Mouse (Mus musculus) neural tube, embryonic 14.5 days (tissue): Measurements from ENCODE around the gene Srrt. TPM values are rescaled to one million over a fixed set of nuclear protein-coding genes. Genes with fewer than 3 reads are reported as not detected.

Experiments
- ATAC-seq: fragments of 200-750 bp; cut with Nextera tagmentation; 2 replicates; pipeline ENCODE4 v1.8.0; 2017; ENCODE audit warnings: low read depth, mild to moderate bottlenecking, moderate TSS enrichment, moderate library complexity
- H3K27ac ChIP-seq: fragments of 300-500 bp; sonication (generic); 2 replicates; pipeline ENCODE4 v1.5.1; 2014; ENCODE audit warnings: low read depth, mild to moderate bottlenecking, control low read depth, low read length, moderate library complexity, mixed read lengths
- H3K27me3 ChIP-seq: fragments of 300-500 bp; sonication (generic); 2 replicates; pipeline ENCODE4 v1.6.1; 2014; ENCODE audit warnings: low read length; ENCODE audit not compliant: control insufficient read depth, insufficient read depth
- H3K36me3 ChIP-seq: fragments of 300-500 bp; sonication (generic); 2 replicates; pipeline ENCODE4 v1.6.1; 2014; ENCODE audit warnings: low read length, mixed read lengths; ENCODE audit not compliant: control insufficient read depth, insufficient read depth
- H3K4me1 ChIP-seq: fragments of 300-500 bp; sonication (generic); 2 replicates; pipeline ENCODE4 v1.6.1; 2014; ENCODE audit warnings: low read length; ENCODE audit not compliant: control insufficient read depth, insufficient read depth
- H3K4me2 ChIP-seq: fragments of 300-500 bp; sonication (generic); 2 replicates; pipeline ENCODE4 v1.6.1; 2014; ENCODE audit warnings: mild to moderate bottlenecking, low read depth, low read length, control low read depth
- H3K4me3 ChIP-seq: fragments of 300-500 bp; sonication (generic); 2 replicates; pipeline ENCODE4 v1.5.1; 2014; ENCODE audit warnings: low read depth, low read length, control low read depth, mixed read lengths
- H3K9ac ChIP-seq: fragments of 300-500 bp; sonication (generic); replicated peaks from 2 replicates; pipeline ENCODE4 v1.6.1; 2014; ENCODE audit warnings: low read depth, mild to moderate bottlenecking, control low read depth, low read length, mixed read lengths
- H3K9me3 ChIP-seq: fragments of 300-500 bp; sonication (generic); 2 replicates; pipeline ENCODE4 v1.6.1; 2016; ENCODE audit warnings: low read length; ENCODE audit not compliant: control insufficient read depth
- WGBS: fragments of 180-500 bp; shearing (Covaris S2); extraction: QIAGEN DNeasy Blood & Tissue Kit; methylation state at CpG from one replicate; pipeline ENCODE4 v1.1.7; 2014; 5-methylcytosine and 5-hydroxymethylcytosine counted together
- polyA plus RNA-seq: library from polyadenylated mRNA; unstranded; fragments of >200 nt; fragmentation: Nextera tagmentation; extraction: Ambion mirVana; gene quantifications from 2 replicates; pipeline ENCODE4 v1.2.1, GENCODE M21; 2014

Gene Srrt
- polyA plus RNA-seq, 1 experiment from 2014 or later: 81.8 TPM

- Histone ChIP-seq H3K36me3 (no peaks in the 10 kb centered on the region), H3K4me3 (peak overlapping the region; percentile 37), H3K4me1 (peaks cover 12% of the 10 kb centered on the region; the same call in 1 of the 2 replicates), H3K9me3 (no peaks in the 10 kb centered on the region), H3K4me2 (peak overlapping the region; percentile 88), H3K9ac (peak overlapping the region; percentile 66), H3K27ac (peak overlapping the region; percentile 72), H3K27me3 (no peaks in the 10 kb centered on the region)
- ATAC-seq: peak; percentile 69; the same call in 1 of the 2 replicates
- WGBS: 7% methylated on average over 22 of the region's 22 CpGs
Observed at GRCm38 (mm10) chr5:137339290-137339979, 32.0 kb upstream of the Srrt start.

- Histone ChIP-seq H3K4me2 (peak overlapping the region; percentile 88), H3K27me3 (no peaks in the 10 kb centered on the region), H3K4me3 (peak overlapping the region; percentile 37), H3K36me3 (no peaks in the 10 kb centered on the region), H3K9me3 (no peaks in the 10 kb centered on the region), H3K4me1 (peaks cover 12% of the 10 kb centered on the region; the same call in 1 of the 2 replicates), H3K9ac (peak overlapping the region; percentile 66), H3K27ac (peak overlapping the region; percentile 72)
- peak; percentile 7; the same call in 1 of the 2 replicates for ATAC-seq
- WGBS: under 1% methylated on average over 11 of the region's 11 CpGs
Observed at GRCm38 (mm10) chr5:137338663-137339289, 31.3 kb upstream of the Srrt start.

DNA sequence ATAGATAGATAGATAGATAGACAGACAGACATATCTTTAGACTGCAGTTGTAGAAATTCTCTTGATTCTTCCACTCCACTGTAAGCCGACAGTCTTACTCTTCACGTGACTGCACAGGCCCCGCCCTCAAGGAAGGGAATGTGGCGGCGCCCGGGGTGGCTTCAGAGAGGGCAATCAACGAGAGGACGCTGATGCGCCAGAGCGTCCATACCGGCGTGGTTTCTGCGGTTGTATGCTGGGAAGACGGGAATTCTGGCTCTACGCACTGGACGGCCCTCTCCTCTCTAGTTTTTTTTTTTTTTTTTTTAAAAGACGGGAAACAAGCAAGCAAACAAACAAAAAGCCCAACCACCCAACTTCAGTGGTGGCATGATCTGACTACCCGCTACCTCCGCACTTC, 30.8 kb upstream of the Srrt start:
- no peaks in the 10 kb centered on the region for H3K36me3 ChIP-seq
- peak overlapping the region; percentile 72 for H3K27ac ChIP-seq
- H3K27me3 ChIP-seq: no peaks in the 10 kb centered on the region
- H3K4me3 ChIP-seq: peak overlapping the region; percentile 37
- peaks cover 12% of the 10 kb centered on the region; the same call in 1 of the 2 replicates for H3K4me1 ChIP-seq
- peak overlapping the region; percentile 88 for H3K4me2 ChIP-seq
- peak overlapping the region; percentile 66 for H3K9ac ChIP-seq
- no peaks in the 10 kb centered on the region for H3K9me3 ChIP-seq
- under 1% methylated on average over 19 of the region's 19 CpGs for WGBS
- ATAC-seq: peak; percentile 83

GRCm38 (mm10) chr5:137337190-137337589, 29.7 kb upstream of the Srrt start:
- WGBS: 67% methylated on average over 8 of the region's 8 CpGs
- no peak for ATAC-seq
- no peak overlapping the region for H3K9ac ChIP-seq

GRCm38 (mm10) chr5:137335066-137335465, 27.6 kb upstream of the Srrt start:
- Histone ChIP-seq H3K4me1 (peaks cover 16% of the 10 kb centered on the region), H3K4me2 (no peak overlapping the region), H3K27me3 (no peaks in the 10 kb centered on the region), H3K9ac (no peak overlapping the region), H3K4me3 (no peak overlapping the region), H3K9me3 (no peaks in the 10 kb centered on the region), H3K36me3 (no peaks in the 10 kb centered on the region), H3K27ac (no peak overlapping the region)
- ATAC-seq: no peak
- WGBS: 79% methylated on average over 6 of the region's 6 CpGs

More at GRCm38 (mm10) chr5:137337190-137337589, 29.7 kb upstream of the Srrt start:
- Histone ChIP-seq H3K27ac (no peak overlapping the region), H3K4me3 (no peak overlapping the region), H3K4me1 (peaks cover 16% of the 10 kb centered on the region), H3K27me3 (no peaks in the 10 kb centered on the region), H3K9me3 (no peaks in the 10 kb centered on the region), H3K36me3 (no peaks in the 10 kb centered on the region), H3K4me2 (no peak overlapping the region)

- Histone ChIP-seq H3K4me2 (no peak overlapping the region), H3K4me3 (no peak overlapping the region), H3K9ac (no peak overlapping the region), H3K9me3 (no peaks in the 10 kb centered on the region), H3K4me1 (peaks cover 11% of the 10 kb centered on the region), H3K27ac (no peak overlapping the region), H3K27me3 (no peaks in the 10 kb centered on the region), H3K36me3 (no peaks in the 10 kb centered on the region)
- no peak for ATAC-seq
- 63% methylated on average over 10 of the region's 10 CpGs for WGBS
Observed at GRCm38 (mm10) chr5:137334317-137334716, 26.8 kb upstream of the Srrt start.

DNA sequence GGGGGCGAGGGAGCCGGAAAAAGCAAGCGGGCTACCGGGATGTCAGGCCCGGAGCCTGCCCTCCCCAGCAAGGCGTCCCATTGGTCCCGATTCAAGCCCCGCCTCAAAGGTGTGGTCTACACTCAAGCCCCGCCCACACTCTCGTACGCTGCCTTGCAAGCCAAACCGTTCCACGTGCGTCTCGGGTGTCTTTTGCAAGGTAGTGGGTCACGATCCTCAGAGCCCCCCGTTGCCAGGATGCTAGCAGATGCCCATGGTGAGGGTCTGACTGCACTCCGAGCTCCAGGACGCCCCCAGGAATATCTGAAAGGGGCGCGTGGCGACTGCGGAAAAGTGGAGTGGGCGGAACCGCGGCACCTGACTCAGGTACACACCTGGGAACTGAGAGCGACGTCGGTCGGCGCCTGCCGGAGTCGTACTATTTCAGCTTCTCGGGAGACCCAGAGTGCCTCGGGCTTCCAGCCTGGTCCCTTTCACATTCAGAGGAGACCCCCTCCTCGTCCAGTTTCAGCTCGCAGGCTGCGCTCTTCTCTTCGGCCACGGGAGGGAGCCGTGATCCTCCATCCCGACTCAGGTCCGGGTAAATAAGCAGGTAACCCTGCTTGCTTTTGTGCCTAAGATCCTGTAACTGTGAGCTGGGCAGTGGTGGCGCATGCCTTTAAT, 26.2 kb upstream of the Srrt start, which contains the start of gene Slc12a9:
Gene Slc12a9 (minus strand): TSS at position 86 of the 663 bp plus-strand sequence.
- under 1% methylated on average over 44 of the region's 44 CpGs for WGBS
- H3K27me3 ChIP-seq: no peaks in the 10 kb centered on the region

DNA sequence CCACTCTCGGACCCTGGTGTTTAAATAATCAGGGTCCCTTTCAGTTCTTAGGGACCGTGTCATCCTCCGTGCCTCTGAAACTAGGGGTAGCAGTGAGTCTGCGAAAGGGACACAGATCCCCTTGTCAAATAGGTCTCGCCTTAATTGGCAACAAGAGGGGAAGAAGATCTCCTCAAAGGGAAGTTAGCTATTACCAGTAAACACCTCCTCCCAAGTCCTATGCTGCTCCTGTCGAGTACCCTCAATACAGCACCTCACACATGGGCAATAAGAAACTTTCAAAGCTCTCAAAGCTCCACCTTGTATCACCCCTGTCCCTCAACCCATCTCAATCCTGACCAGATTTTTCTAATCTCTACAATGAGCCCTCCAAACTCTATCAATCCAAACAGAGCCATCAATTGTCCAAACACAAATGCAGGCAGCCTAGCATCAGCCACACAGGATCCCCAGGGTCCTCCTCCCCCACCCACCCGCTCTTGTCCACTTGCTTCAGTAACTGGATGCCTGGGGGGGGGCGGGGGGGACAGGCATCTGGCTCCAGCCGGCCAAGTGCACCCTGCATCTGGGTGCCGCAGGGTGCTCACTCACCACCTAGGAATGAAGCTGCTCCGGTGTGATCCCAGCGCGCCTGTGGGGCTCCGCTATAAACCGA, 25.5 kb upstream of the Srrt start:
- 10% methylated on average over 15 of the region's 15 CpGs for WGBS
- Histone ChIP-seq H3K4me1 (peaks cover 5% of the 10 kb centered on the region), H3K9me3 (no peaks in the 10 kb centered on the region), H3K36me3 (peaks cover under 1% of the 10 kb centered on the region; the same call in 1 of the 2 replicates), H3K27ac (no peak overlapping the region), H3K4me3 (peak overlapping the region; percentile 65), H3K9ac (peak overlapping the region; percentile 59), H3K4me2 (peak overlapping the region; percentile 95), H3K27me3 (no peaks in the 10 kb centered on the region)
- peak; percentile 33 for ATAC-seq

More for the DNA sequence above, 26.2 kb upstream of the Srrt start, which contains the start of gene Slc12a9:
- H3K4me3 ChIP-seq: peak within 1 kb of the TSS; percentile 65
- H3K36me3 ChIP-seq: no peaks in the 10 kb centered on the region
- peaks cover 5% of the 10 kb centered on the region for H3K4me1 ChIP-seq
- peak; percentile 89 for ATAC-seq
- peak within 1 kb of the TSS; percentile 95 for H3K4me2 ChIP-seq
- peak within 1 kb of the TSS; percentile 59 for H3K9ac ChIP-seq
- H3K27ac ChIP-seq: no peak within 1 kb of the TSS
- no peaks in the 10 kb centered on the region for H3K9me3 ChIP-seq
